Mouse (Mus musculus): ENCODE data around the gene Slc2a3.

The Slc2a3 gene

DNA sequence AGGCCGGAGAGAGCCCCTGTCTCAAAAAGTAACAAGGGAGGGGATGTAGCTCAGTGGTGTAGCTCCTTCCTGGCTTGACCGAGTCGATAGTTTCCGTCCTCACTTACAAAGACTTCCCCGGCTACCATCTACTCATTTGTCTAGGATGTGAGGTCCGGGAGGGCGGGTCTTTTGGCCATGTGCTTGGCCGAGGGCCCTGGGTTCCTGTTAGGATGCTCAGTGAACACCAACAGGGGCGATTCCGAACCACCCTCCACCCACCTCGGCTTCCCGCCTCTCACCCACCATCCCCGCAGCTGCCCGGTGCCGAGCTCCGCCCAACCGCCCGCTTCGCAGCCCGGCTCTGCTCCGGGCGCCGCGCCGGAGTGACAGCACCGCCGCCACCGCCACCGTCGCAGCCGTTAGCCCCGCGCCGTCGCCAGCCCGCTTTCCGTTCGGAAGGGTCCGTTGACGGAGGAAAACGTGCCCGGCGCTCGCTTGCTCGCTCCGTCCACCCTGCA lies at the start of gene Slc2a3:
Slc2a3 (minus strand) TSS at position 340 of the 500 bp plus-strand sequence.
- in situ Hi-C loops (cut with MboI, MseI), result no loop called here

GRCm38 (mm10) chr6:122843759-122844158 lies 42.3 kb upstream of the Slc2a3 start:
- in situ Hi-C loops (cut with MboI, MseI), result loop anchor here (10.0 kb wide), 1 partner anchor 439 kb away; no protein-coding TSS in a partner anchor

DNA sequence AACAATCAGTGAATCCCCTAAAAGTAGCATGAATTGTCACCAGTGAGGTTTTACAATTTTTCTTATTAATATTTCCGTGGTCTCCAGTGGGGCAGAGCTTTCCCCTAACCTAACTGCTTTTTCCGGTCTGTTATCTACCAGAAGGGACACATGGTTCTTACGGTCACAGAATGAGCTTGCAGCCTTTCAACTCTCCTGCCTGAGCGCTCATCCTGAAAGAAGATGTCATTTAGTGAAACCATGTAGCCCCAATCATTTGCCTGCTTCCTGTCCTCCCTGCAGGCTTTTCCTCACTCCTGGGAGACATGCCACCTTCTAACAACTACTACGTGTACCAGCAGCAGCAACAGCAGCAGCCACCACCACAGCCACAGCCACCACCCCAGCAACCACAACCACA lies 36.1 kb upstream of the Slc2a3 start:
- in situ Hi-C loops (cut with MboI, MseI), result loop anchor here (5.0 kb wide), 1 partner anchor 40 kb away; no protein-coding TSS in a partner anchor

GRCm38 (mm10) chr6:122836974-122837373 lies 35.5 kb upstream of the Slc2a3 start:
- in situ Hi-C loops (cut with MboI, MseI), result loop anchor here (5.0 kb wide), 1 partner anchor 40 kb away; no protein-coding TSS in a partner anchor

DNA sequence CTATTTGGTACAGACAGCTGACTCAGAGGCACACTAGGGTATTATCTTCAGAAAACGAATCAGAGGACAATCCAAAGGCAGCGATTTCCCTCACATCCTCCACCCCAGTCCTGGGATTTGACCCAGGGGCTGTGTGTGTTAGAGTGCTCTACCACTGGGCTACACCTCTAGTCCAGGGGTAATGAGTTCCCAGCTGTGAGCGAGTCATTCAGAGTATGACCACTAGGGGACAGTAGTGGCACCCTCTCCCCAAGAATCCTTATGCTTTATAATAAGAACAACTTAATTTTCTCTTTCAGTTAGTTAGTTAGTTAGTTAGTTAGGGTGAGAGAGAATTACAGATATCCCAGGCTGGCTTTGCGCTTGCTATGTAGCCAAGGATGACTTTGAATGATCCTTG lies 32.9 kb upstream of the Slc2a3 start:
- in situ Hi-C loops (cut with MboI, MseI), result no loop called here

- in situ Hi-C loops (cut with MboI, MseI), result no loop called here
Observed at GRCm38 (mm10) chr6:122832880-122833279, 31.4 kb upstream of the Slc2a3 start.

GRCm38 (mm10) chr6:122828086-122828485 lies 26.6 kb upstream of the Slc2a3 start:
- in situ Hi-C loops (cut with MboI, MseI), result loop anchor here (10.0 kb wide), 3 partner anchors 47 to 1907 kb away; partner anchors contain the start of genes Necap1 and Ptpn6

GRCm38 (mm10) chr6:122825923-122826742 lies 24.7 kb upstream of the Slc2a3 start:
- in situ Hi-C loops (cut with MboI, MseI), result loop anchor here (10.0 kb wide), 3 partner anchors 49 to 1909 kb away; partner anchors contain the start of genes Necap1 and Ptpn6

GRCm38 (mm10) chr6:122825166-122825565 lies 23.7 kb upstream of the Slc2a3 start:
- in situ Hi-C loops (cut with MboI, MseI), result loop anchor here (10.0 kb wide), 3 partner anchors 50 to 1910 kb away; partner anchors contain the start of genes Necap1 and Ptpn6

- in situ Hi-C loops (cut with MboI, MseI), result loop anchor here (10.0 kb wide), 3 partner anchors 51 to 1911 kb away; partner anchors contain the start of genes Necap1 and Ptpn6
Observed at GRCm38 (mm10) chr6:122824086-122824485, 22.6 kb upstream of the Slc2a3 start.

GRCm38 (mm10) chr6:122821822-122822221 lies 20.4 kb upstream of the Slc2a3 start:
- in situ Hi-C loops (cut with MboI, MseI), result loop anchor here (10.0 kb wide), 3 partner anchors 53 to 1913 kb away; partner anchors contain the start of genes Necap1 and Ptpn6

- in situ Hi-C loops (cut with MboI, MseI), result loop anchor here (10.0 kb wide), 3 partner anchors 54 to 1914 kb away; partner anchors contain the start of genes Necap1 and Ptpn6
Observed at GRCm38 (mm10) chr6:122820799-122821650, 19.6 kb upstream of the Slc2a3 start.

GRCm38 (mm10) chr6:122820071-122820798 lies 18.8 kb upstream of the Slc2a3 start:
- in situ Hi-C loops (cut with MboI, MseI), result loop anchor here (10.0 kb wide), 3 partner anchors 55 to 1915 kb away; partner anchors contain the start of genes Necap1 and Ptpn6

DNA sequence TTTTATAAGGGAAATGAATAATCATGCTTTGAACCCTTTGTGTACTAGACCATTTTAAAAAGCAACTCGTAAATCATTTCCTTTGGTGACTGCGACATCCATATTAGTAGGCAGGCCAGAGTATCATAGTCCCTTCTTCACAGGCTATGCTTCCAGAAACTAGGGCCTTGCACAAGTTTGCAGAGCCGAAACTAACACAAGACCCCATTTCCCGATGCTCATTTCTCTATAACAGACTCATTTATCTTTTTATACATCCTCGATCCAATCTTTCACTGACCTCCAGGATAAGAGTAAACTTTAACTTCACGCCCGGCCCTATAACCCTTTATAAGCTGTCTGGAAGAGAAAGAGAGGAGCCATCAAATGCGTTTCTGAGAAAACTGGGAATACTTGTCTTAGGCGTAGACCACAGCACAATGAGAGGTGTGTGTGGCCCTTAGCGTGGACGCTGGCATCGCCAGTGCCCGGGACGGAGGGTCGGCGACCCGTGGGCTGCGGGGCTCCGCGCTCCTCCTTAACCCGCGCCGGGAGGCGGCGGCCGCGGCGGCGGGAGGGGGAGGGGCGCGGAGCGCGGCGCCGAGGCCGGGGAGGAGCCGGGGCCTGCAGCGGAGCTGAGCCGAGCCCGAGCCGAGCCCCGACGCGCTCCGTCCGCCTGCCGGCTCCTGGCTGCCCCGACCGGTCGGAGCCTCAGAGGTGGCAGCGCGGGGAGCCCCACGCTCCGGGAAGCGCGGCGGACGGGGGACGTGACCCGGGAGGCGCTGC lies 18.0 kb upstream of the Slc2a3 start, which contains the start of gene Foxj2:
Foxj2 (plus strand) TSS at position 609 of the 765 bp plus-strand sequence.
- in situ Hi-C loops (cut with MboI, MseI), result loop anchor here (10.0 kb wide), 3 partner anchors 55 to 1915 kb away; partner anchors contain the start of genes Necap1 and Ptpn6

DNA sequence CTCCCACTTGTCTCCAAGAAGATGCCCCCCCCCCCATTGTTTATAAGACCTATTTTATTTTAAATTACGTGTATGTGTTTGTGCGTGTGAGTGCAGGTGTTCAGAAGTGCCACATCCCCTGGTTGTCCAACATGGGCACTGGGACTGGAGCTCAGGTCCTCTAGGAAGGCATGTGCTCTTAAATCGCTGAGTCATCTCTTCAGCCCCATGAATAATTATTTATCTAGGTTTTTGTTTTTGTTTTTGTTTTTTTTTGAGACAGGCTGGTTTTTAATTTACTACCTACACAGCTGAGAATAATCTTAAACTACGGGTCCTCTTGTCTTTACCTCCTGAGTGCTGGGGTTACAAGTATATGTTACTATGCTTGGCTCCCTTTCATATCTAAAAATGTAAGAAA lies 12.2 kb upstream of the Slc2a3 start:
- in situ Hi-C loops (cut with MboI, MseI), result no loop called here

DNA sequence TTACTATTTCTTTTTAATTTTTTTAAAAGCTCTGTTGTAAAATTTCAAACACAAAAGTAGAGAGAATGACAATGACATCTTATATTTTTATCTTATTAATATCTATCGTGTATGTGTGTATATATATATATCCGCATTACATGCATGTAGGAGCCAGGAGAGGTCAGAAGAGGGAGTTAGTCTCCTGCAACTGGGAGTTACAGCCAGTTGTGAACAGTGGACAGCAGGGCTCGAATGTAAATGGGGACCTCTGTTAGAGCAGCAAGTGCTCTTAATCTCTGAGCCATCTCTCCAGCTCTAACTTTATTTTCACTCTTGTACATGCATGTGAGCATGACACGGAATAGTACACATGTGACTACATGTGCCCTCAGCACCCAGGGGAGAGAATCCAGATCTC lies 11.3 kb upstream of the Slc2a3 start:
- in situ Hi-C loops (cut with MboI, MseI), result no loop called here

DNA sequence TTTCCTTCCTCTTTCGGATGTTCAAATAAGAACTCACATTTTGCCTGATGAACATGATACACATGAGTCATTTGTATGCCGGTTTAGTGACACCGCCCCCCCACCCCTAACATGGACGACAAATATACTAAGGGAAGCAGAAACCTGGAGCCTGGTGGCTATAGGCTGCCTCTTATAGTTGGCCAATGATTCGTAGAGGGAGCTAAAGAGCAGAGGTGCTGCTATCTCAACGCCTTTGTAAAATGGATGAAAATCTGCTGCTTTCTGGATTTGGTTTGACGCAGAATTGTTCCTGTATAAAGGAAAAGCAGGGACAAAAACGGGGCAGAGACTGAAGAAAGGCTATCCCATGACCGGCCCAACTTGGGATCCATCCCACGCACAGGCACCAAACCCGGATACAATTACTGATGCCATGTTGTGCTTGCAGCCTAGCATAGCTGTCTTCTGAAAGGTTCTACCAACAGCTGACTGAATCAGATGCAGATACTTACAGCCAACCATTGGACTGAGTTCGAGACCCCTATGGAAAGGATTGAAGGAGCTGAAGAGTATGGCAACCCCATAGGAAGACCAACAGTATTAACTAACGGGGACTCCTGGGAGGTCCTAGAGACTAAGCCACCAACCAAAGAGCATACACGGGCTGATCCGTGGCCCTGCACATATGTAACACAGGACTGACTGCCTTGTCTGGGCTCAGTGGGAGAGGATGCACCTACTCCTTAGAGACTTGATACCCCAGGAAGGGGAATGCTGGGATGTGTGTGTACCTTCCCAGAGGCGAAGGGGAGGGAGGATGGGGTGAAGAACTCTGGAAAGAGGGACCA lies 10.5 kb upstream of the Slc2a3 start:
- in situ Hi-C loops (cut with MboI, MseI), result no loop called here

- in situ Hi-C loops (cut with MboI, MseI), result no loop called here
Observed at GRCm38 (mm10) chr6:122811280-122811652, 9.8 kb upstream of the Slc2a3 start.

All from regulatory T cell (primary cell).